25 mouse cellular contexts compared by ENCODE assay signal in genomic region chr11:69469301-69469700, GRCm38 (mm10). TPM values are rescaled to one million over a fixed set of nuclear protein-coding genes. Genes with fewer than 3 reads are reported as not detected.
A peak's percentile ranks its signal among the peaks of the same experiment; 100 is the strongest.
DNase-seq lines count a peak whose midpoint lies in the region; TF ChIP-seq lines count a peak whose summit lies in the region.
"Had no signal": no experiment of that assay in that cellular context is flagged by ENCODE, and none has a peak within 500 bp of the region (broad histone marks: within the 10 kb centered on the region; RNA-seq: fewer than 3 reads in every experiment).

No protein-coding gene starts in this region.

- in situ Hi-C loops in ES-E14 (cut with MboI; ENCODE audit: low sequenced_read_pairs in 2 of 2, unreplicated experiment in 2 of 2), result no loop called here

- no peaks in the 10 kb centered on the region for H3K36me3 ChIP-seq in ES-E14 (ENCODE audit: control insufficient read depth, insufficient read depth, low read length, poor library complexity, severe bottlenecking)
- H3K36me3 ChIP-seq: embryonic facial prominence, embryonic 12.5 days; forebrain, embryonic 12.5 days; forebrain, embryonic 15.5 days; heart, embryonic 10.5 days; heart, embryonic 13.5 days had no signal

- 34% methylated on average over 9 of the region's 9 CpGs for WGBS in large intestine, adult 2 months

- no peak overlapping the region for H3K4me3 ChIP-seq in ES-E14 (ENCODE audit: insufficient read depth in 1 of 2, low read depth in 1 of 2, low read length in 2 of 2, poor library complexity in 1 of 2, severe bottlenecking in 1 of 2)
- H3K4me3 ChIP-seq: embryonic facial prominence, embryonic 12.5 days; erythroblast, embryonic 14.5 days; forebrain, embryonic 12.5 days; forebrain, embryonic 15.5 days; heart, adult 2 months; heart, embryonic 10.5 days; heart, embryonic 13.5 days had no signal

- H3K4me1 ChIP-seq in ES-E14 (ENCODE audit: control insufficient read depth in 2 of 2, insufficient read depth in 2 of 2, low read length in 2 of 2, poor library complexity in 1 of 2), result peaks cover 11 to 19% of the 10 kb centered on the region in 2 experiments
- H3K4me1 ChIP-seq: forebrain, embryonic 12.5 days; forebrain, embryonic 15.5 days had no signal

- H3K9me3 ChIP-seq in ES-E14 (ENCODE audit: control insufficient read depth, insufficient read depth, low read depth, low read length), result no peaks in the 10 kb centered on the region
- H3K9me3 ChIP-seq: embryonic facial prominence, embryonic 12.5 days; forebrain, embryonic 12.5 days; forebrain, embryonic 15.5 days; heart, embryonic 10.5 days; heart, embryonic 13.5 days had no signal

- H3K27ac ChIP-seq in ES-E14 (ENCODE audit: insufficient read depth, low read depth, low read length, poor library complexity, severe bottlenecking), result no peak overlapping the region
- H3K27ac ChIP-seq: embryonic facial prominence, embryonic 12.5 days; forebrain, embryonic 12.5 days; forebrain, embryonic 15.5 days; heart, adult 2 months; heart, embryonic 10.5 days; heart, embryonic 13.5 days; hindbrain, embryonic 14.5 days; hindbrain, postnatal 0 days had no signal

- no peak overlapping the region for H3K9ac ChIP-seq in ES-E14 (ENCODE audit: insufficient read depth, low read depth, low read length, poor library complexity, severe bottlenecking)
- H3K9ac ChIP-seq: embryonic facial prominence, embryonic 12.5 days; forebrain, embryonic 12.5 days; forebrain, embryonic 15.5 days; heart, embryonic 13.5 days; hindbrain, embryonic 14.5 days had no signal

- DNase-seq in ES-E14 (ENCODE audit: low read depth, low spot score), result peak; percentile 69
- DNase-seq in ZHBTc4 (ENCODE audit: low read depth, low spot score), result peak; percentile 79
- peak; percentile 21 for DNase-seq in large intestine, adult 2 months (ENCODE audit: low read depth, low spot score)
- no peak for DNase-seq in urinary bladder, adult 2 months (ENCODE audit: low spot score)
- DNase-seq in yolk sac, embryonic 10.5 days (ENCODE audit: low spot score), result no peak
- no peak for DNase-seq in thymus, adult 18-20 months
- DNase-seq: adrenal gland, adult 8-10 months; adrenal gland, postnatal 25 days; cerebellum, adult 11-12 months; cerebellum, adult 8-10 months; cerebellum, postnatal 10 days; cerebellum, postnatal 36 days; embryo, embryonic 11 days; gastrocnemius, postnatal 25 days; heart, adult 2 months; heart, postnatal 14 days; heart, postnatal 4 days had no signal

TF ChIP-seq in ES-E14, 5 proteins besides CTCF, POLR2A, EP300 and RAD21:
- TF ChIP-seq MAFK (IDR thresholded peaks at IDR 0.05; ENCODE audit: insufficient read depth, low read depth, low read length), result no peak
- 0 out of 2 replicates have a peak, but pooled peaks have one; percentile 65 for TF ChIP-seq ZNF384 (IDR thresholded peaks at IDR 0.05; ENCODE audit: low read depth, low read length)

RNA-seq across cellular contexts. Expression of gene Kdm6b, which starts 55.8 kb away (rescaled TPM):
- 7.9 and 9.4 TPM in 2 replicates for total RNA-seq in ES-E14 (2012; rRNA removed)
- 7.5 and 11.2 TPM in 2 replicates for polyA plus RNA-seq in large intestine, adult 2 months (2012; rRNA removed)
- polyA plus RNA-seq in urinary bladder, adult 2 months (2012; rRNA removed), result 3.3 and 10.7 TPM in 2 replicates

Comparison
In these comparisons a context has a peak if more than half of its experiments do, and no peak if none do; other contexts are left out.
1. DNase-seq: peak in ES-E14 (single experiment), ZHBTc4 (single experiment) and large intestine, adult 2 months (single experiment); none in urinary bladder, adult 2 months (single experiment), yolk sac, embryonic 10.5 days (single experiment) and thymus, adult 18-20 months (0 of 2).